Mouse (Mus musculus): ENCODE measurements around the gene Mapkapk2.

Gene Mapkapk2

GRCm38 (mm10) chr1:131020425-131021310, 77.0 kb downstream of the Mapkapk2 start:
- DNase-seq (ENCODE audit: inconsistent ontology term), result no peak

GRCm38 (mm10) chr1:131019492-131020098, 78.0 kb downstream of the Mapkapk2 start, which contains the start of gene Il10:
TSS of gene Il10 (plus strand) at chr1:131019845.
- DNase-seq (ENCODE audit: inconsistent ontology term), result no peak

GRCm38 (mm10) chr1:131015879-131016278, 81.7 kb downstream of the Mapkapk2 start:
- DNase-seq (ENCODE audit: inconsistent ontology term), result no peak

- no peak for DNase-seq (ENCODE audit: inconsistent ontology term)
These were observed 82.3 kb downstream of the Mapkapk2 start for GRCm38 (mm10) chr1:131015281-131015680.

- no peak for DNase-seq (ENCODE audit: inconsistent ontology term)
These were observed 83.7 kb downstream of the Mapkapk2 start for GRCm38 (mm10) chr1:131013926-131014325.

- no peak for DNase-seq (ENCODE audit: inconsistent ontology term)
These were observed 85.1 kb downstream of the Mapkapk2 start for GRCm38 (mm10) chr1:131012494-131012893.

GRCm38 (mm10) chr1:131010201-131011153, 87.1 kb downstream of the Mapkapk2 start:
- DNase-seq (ENCODE audit: inconsistent ontology term), result no peak

- DNase-seq (ENCODE audit: inconsistent ontology term), result no peak
These were observed 91.6 kb downstream of the Mapkapk2 start for GRCm38 (mm10) chr1:131006069-131006468.

Data from Muller cell, postnatal 12 days (primary cell).